Mouse (Mus musculus) spleen, adult 12 weeks (tissue): ENCODE data around the gene Zfp658.

Source experiments
- DNase-seq: peaks from one replicate; pipeline ENCODE4 v3.0.0; 2022; ENCODE audit warnings: low spot score

Zfp658 gene

GRCm38 (mm10) chr7:43580526-43580925 lies 18.5 kb downstream of the Zfp658 start:
- DNase-seq = no peak

- no peak for DNase-seq
Measured at GRCm38 (mm10) chr7:43584790-43585189, 22.7 kb downstream of the Zfp658 start.

GRCm38 (mm10) chr7:43601884-43602283 lies 39.8 kb downstream of the Zfp658 start:
- DNase-seq = no peak

GRCm38 (mm10) chr7:43606896-43607742 lies 45.1 kb downstream of the Zfp658 start, which contains the start of gene Zfp819:
Gene Zfp819 (plus strand): TSS chr7:43607169.
- no peak for DNase-seq

- no peak for DNase-seq
Measured at GRCm38 (mm10) chr7:43607743-43608287, 45.8 kb downstream of the Zfp658 start.

- no peak for DNase-seq
Measured at GRCm38 (mm10) chr7:43608316-43608824, 46.3 kb downstream of the Zfp658 start.

- DNase-seq = no peak
Measured at GRCm38 (mm10) chr7:43613816-43614551, 51.9 kb downstream of the Zfp658 start.

GRCm38 (mm10) chr7:43622927-43623326 lies 60.9 kb downstream of the Zfp658 start:
- no peak for DNase-seq

GRCm38 (mm10) chr7:43623819-43624218 lies 61.8 kb downstream of the Zfp658 start:
- DNase-seq = no peak
